In the genomic region with DNA sequence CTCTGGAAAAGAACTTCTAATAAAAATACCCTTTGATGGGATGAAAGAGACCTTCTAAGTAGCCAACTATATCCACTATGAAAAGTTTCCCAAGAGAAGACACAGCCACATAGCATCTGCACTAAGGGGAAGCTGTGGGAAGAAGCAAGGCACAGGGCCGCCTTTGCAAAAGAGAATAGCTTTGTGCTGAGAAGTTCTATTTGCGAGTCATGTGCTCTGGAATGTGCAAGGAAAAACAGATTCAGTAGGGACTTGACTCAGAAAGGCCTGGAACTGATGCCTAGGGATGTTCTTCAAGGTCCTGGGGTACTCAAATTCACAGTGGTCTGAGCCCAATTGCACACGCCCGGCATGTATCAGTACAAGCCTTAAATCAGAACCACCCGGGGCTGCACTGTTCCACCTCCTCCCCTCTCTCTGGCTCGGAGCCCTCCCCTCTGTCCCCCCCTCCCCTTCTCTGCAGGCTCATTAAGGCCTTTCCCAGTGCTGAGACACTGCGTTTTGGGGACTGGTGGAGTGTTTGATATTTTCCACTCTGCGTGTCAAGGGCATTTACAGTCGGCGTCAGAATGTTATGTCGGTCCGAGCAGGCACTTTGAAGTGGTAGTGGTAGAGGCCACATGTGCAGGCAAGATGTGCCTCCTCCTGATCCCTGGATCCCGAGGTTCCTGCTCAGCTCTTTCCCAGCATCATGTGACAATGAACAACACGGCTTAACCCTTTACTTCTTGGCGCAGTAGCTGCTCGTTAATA, we compare ENCODE assay signal across 10 mouse cellular contexts.
DNase-seq lines count a peak whose midpoint lies in the region; ATAC-seq and TF ChIP-seq lines count a peak whose summit lies in the region.
"Had no signal": no experiment of that assay in that cellular context is flagged by ENCODE, and none has a peak within 500 bp of the region (broad histone marks: within the 10 kb centered on the region; RNA-seq: fewer than 3 reads in every experiment).

No protein-coding gene starts in this region.

- TF ChIP-seq CTCF in embryonic fibroblast, embryonic 13.5 days (IDR thresholded peaks at IDR 0.05; ENCODE audit: borderline replicate concordance, insufficient read depth, low read length) = no peak

- no peak overlapping the region for H3K4me2 ChIP-seq in heart, embryonic 16.5 days (ENCODE audit: low read depth, low read length)

- no peak overlapping the region for H3K27ac ChIP-seq in heart, embryonic 16.5 days (ENCODE audit: low read length)
- peak overlapping the region; percentile 85 for H3K27ac ChIP-seq in embryonic fibroblast, embryonic 13.5 days (ENCODE audit: insufficient read depth, low read length)
- H3K27ac ChIP-seq: macrophage had no signal

- no peak overlapping the region for H3K4me3 ChIP-seq in heart, embryonic 16.5 days (ENCODE audit: low read length)
- no peak overlapping the region for H3K4me3 ChIP-seq in embryonic fibroblast, embryonic 13.5 days (ENCODE audit: insufficient read depth, low read length)

- ATAC-seq in heart, embryonic 16.5 days (replicated peaks; ENCODE audit: extremely low read depth, insufficient read depth, low FRiP score) = peak; percentile 28

- 0 out of 2 replicates have a peak, but pooled peaks have one; percentile 27 for TF ChIP-seq POLR2A in embryonic fibroblast, embryonic 13.5 days (IDR thresholded peaks at IDR 0.05; ENCODE audit: low read depth, low read length)

- H3K36me3 ChIP-seq in heart, embryonic 16.5 days (ENCODE audit: control insufficient read depth, insufficient read depth) = no peaks in the 10 kb centered on the region

- no peaks in the 10 kb centered on the region for H3K9me3 ChIP-seq in heart, embryonic 16.5 days (replicated peaks; ENCODE audit: control insufficient read depth, low read length)

- H3K27me3 ChIP-seq in heart, embryonic 16.5 days (ENCODE audit: control insufficient read depth, insufficient read depth, low read length) = no peaks in the 10 kb centered on the region

- H3K9ac ChIP-seq in heart, embryonic 16.5 days (ENCODE audit: low read length) = no peak overlapping the region

- no peak for DNase-seq in heart, adult 8-10 months (ENCODE audit: low spot score)
- DNase-seq in NIH3T3 (ENCODE audit: low read depth) = peak; percentile 74
- peak; percentile 8 to 18 for DNase-seq in lung, postnatal 4 days
- DNase-seq in thymus, adult 18-20 months = no peak
- no peak for DNase-seq in right cerebral cortex, postnatal 25 days
- no peak for DNase-seq in thymus, postnatal 36 days
- DNase-seq: thymus, postnatal 14 days had no signal

- H3K4me1 ChIP-seq in heart, embryonic 16.5 days (ENCODE audit: control insufficient read depth, insufficient read depth, low read length) = no peaks in the 10 kb centered on the region
- peaks cover 11% of the 10 kb centered on the region for H3K4me1 ChIP-seq in embryonic fibroblast, embryonic 13.5 days (ENCODE audit: control insufficient read depth, insufficient read depth, low read length)

- WGBS in heart, embryonic 16.5 days = 45% methylated on average over 16 of the region's 16 CpGs

Comparison
In these comparisons a context has a peak if more than half of its experiments do, and no peak if none do; other contexts are left out.
1. DNase-seq: peak in NIH3T3 (single experiment) and lung, postnatal 4 days (2 of 2); none in heart, adult 8-10 months (single experiment), thymus, adult 18-20 months (0 of 2), right cerebral cortex, postnatal 25 days (single experiment) and thymus, postnatal 36 days (0 of 2).